Mouse (Mus musculus) embryonic fibroblast, embryonic 13.5 days (primary cell): ENCODE data around the gene Crxos.

Experiments used
- CTCF ChIP-seq: IDR thresholded peaks from 2 replicates; pipeline ENCODE4 v1.5.1; 2011; ENCODE audit warnings: mild to moderate bottlenecking, control low read depth, low read length, moderate library complexity, borderline replicate concordance; ENCODE audit not compliant: insufficient read depth
- POLR2A ChIP-seq: IDR thresholded peaks from 2 replicates; pipeline ENCODE4 v1.6.1; 2011; ENCODE audit warnings: low read depth, mild to moderate bottlenecking, control low read depth, low read length, moderate library complexity

DNA sequence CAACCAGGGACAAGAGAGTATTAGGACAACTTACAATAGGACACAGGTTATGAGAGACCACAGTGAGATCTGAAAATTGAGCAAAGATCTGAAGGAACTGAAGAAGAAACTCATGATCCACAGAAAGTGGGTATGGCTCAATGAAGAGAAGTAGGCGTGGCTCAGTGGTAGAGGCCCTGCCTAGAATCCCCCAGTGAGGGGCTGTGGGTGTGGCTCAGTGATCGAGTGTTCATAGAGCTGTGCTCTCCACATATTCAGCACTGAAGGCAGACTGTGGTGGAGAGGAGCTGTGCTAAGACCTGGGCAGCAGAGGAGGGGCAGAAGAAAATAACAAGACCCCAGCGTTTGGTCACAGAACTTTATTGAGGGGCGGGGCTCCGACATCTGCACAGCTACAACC, 55.1 kb downstream of the Crxos start:
- no peak for TF ChIP-seq POLR2A
- no peak for TF ChIP-seq CTCF
